Mouse (Mus musculus) small intestine, adult 2 months (tissue): Measurements from ENCODE around the gene Mpv17l2.

Source experiments
- CTCF ChIP-seq: fragments of 200-500 bp; IDR thresholded peaks from 2 replicates; pipeline ENCODE4 v1.5.1; 2012; ENCODE audit warnings: low read depth, mild to moderate bottlenecking, control low read depth, inconsistent platforms, low read length, moderate library complexity, mixed read lengths; ENCODE audit not compliant: insufficient replicate concordance, insufficient read length; ENCODE audit errors: extremely low read depth
- POLR2A ChIP-seq: fragments of 200-500 bp; IDR thresholded peaks from 2 replicates; pipeline ENCODE4 v1.6.1; 2012; ENCODE audit warnings: low read depth, mild to moderate bottlenecking, control low read depth, inconsistent platforms, low read length, moderate library complexity

DNA sequence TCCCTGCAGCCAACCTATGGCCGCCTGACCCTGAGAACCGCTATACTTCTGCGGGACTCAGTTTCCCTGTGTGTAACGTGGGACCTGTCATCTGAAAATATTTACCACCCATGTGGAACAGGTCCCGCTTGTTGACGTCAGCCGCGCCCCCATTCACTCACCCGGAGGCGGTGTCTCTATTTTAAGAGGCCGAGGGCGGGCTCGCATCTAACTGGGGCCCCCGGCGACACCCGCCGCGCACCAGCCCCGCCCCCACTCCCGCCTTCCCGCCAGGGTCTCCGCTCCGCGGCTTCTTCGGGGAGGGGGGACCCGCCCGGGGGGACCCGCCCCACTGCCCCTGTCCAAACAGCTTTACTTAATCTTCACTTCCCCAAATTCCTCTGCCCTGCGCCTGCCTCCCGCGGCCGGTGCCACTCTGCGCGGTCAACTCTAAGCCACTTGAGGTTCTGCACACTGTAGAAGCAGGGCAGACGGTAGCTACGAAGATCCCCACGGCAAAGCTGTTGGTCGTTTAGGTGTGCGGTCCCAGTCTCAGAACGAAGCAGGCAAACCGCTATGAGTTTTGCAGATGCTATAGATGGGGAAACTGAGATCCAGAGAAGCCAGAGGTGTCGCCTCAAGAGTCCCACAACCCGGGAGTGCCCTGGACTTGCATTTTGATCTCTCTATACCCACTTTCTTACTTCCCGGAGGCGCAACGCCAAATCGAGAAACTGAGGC, 43.2 kb upstream of the Mpv17l2 start:
- TF ChIP-seq CTCF (0 out of 2 replicates have a peak, but pooled peaks have one; percentile 9), POLR2A (no peak)
